Mouse (Mus musculus) retina, adult 2 months (tissue): ENCODE data around the gene Pla2g2e.
A peak's percentile ranks its signal among the peaks of the same experiment; 100 is the strongest.
"Not testable (repeated sequence)": the region's sequence is repeated elsewhere in the genome, so short reads cannot be mapped to it uniquely, and the experiment has no call there.

Source experiments
- DNase-seq: peaks from one replicate; pipeline ENCODE4 v3.0.0-alpha.2; 2012; ENCODE audit warnings: low read depth, low spot score

The Pla2g2e gene

DNA sequence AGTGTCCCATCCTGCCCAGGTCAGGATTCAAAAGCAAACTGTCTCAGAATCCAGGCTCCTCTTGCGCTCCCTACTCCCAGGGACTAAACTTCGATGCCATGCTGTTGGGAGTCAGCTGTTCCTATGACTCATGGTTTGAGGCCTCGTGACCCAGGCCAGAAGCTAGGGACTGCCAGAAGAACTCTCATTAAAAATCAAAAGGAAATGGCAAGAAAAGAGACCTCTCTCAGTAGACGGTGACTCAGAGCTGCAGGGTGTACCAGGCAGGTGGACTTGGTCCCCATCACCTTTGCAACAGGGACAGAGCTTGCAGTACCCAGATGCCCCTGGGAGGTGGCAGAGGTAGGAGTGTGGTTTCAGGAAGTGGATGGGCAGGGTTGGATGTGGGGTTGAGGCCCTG is at the start of gene Pla2g2e:
TSS of gene Pla2g2e (plus strand) at position 212 of the 400 bp plus-strand sequence.
- no peak for DNase-seq

DNA sequence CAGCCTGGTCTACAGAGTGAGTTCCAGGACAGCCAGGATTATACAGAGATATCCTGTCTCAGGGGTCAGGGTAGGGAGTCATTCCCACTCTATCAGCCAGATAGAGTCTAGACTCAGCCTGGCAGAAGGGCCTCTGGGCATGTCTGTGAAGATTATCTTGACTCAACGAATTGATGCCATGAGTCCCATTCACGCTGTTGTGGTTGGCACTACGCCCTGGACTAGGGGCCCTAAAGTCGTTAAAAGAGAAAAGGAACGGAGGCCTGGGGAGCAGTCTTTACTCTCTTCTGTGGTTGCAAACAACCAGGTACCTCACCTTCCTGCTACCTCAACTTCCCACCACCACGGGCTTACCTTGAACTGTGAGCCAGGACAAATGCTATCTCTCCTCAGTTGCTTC is 37.9 kb upstream of the Pla2g2e start:
- DNase-seq = no peak

DNA sequence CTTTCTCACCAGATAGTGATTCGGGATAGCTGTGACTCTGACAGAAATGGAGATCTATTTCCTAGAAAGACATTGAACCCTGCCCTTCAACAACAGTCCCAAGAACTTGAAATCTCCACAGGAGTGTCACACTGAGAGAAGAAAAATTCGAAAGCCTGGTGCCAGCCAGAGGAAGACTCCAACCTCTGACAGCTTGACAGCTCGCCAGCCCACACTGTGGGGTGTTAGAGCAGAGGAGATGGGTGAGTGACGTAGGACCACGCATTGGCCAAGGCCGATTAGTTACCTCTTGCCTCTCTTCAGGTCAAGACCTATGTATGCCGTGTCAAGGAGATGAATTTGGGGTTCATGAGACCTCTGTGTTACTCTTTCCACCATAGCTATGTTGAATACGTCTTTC is 37.0 kb upstream of the Pla2g2e start:
- DNase-seq = no peak

DNA sequence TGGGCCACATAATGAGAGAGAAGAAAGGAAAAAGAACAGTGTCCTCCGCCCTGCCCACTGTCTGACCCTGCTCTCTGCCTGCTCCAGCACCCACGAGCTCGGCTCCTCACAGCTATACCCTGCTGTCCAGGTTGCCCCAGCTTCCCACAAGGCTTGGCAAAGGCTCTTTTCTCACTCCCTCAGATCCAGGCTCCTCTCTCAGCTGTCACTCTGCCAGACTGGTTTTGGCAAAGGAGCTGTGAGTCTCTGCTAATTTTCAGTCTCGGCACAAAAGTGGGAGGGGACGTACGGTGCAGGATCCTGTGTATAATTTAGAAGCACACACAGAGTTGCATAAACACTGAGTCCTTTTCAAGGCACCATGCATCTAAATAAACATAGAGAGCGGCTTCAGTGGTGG is 36.4 kb upstream of the Pla2g2e start:
- DNase-seq = no peak

DNA sequence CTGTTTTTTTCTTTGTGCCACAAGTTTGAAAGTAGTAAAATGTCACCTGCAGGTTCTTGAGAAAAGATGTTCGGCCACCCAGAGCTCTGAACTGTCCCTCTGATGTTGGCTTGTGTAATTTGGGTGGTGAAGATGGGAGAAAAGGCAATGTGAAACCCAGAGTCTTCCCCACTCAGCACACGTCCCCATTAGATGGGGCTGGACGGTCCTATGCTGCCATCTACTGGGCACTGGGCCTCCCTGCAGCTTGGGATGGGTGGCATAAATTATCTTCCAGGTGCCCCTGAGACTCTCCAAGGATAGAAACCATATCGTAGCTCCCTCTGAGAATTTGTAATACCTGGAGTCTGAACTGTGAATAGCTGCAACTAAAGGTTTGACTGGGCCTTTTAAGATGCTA is 26.3 kb upstream of the Pla2g2e start:
- DNase-seq = peak; percentile 56

DNA sequence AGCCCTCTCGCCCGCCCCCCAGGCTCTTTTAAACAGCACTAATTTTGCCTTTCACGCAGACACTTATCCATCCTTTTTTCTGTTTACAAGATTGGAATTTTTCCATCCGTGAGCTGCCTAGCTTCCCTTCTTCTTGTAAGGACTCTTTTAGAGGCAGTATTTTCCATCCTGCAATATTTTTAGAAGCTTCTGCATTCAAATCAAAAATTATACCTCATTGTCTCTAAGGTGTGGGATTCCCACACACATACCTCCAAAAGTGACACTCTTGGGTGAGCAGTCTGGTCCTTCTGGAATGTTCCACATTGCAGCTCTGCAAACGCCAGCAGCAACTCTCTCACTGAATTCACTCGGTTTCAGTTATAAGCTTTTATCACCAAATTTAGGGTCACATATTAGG is 24.8 kb upstream of the Pla2g2e start:
- DNase-seq = no peak

DNA sequence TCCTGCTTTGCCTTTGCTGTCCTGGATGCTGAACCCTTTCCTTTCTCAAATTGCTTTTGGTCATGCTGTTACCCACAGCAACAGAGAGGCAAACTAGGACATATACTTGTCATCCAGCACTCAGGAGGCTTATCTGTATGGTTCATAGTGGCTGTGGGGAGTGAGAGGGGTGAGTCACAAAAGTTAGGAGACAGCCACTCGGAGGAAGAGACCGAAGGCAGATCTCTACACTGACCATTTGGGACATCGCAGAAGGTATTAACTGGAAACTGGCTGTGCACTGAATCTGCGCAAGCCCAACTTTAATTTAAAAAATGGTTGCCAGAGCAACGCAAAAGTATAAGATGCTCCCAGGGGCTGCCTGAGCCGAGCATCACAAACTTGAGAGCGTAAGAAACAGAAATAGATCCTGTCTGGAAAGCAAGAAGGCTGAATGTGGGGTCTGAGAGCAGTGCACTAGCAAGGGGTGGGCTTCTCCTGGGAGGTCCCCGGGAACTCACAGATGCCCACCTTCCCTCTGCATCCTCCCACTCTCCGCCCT is 22.6 kb upstream of the Pla2g2e start:
- no peak for DNase-seq

DNA sequence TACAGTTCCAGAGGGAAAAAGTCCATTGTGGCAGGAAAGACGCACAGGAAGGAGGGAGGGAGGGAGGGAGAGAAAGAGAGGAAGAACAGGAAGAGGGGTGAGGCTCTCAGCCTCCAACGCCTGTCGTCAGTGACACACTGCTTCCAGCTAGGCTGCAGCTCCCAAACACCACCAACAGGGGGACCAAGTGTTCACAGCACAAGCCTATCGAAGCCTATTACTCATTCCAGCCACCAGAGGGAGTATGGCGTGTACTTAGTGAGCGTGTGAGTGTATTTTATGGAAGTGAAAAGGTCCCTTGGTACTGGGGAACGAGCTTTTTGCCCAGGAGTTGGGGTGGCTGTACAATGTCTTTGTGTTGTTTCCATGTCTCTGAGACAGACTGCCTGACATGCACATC is 21.3 kb upstream of the Pla2g2e start:
- DNase-seq = peak; percentile 75

DNA sequence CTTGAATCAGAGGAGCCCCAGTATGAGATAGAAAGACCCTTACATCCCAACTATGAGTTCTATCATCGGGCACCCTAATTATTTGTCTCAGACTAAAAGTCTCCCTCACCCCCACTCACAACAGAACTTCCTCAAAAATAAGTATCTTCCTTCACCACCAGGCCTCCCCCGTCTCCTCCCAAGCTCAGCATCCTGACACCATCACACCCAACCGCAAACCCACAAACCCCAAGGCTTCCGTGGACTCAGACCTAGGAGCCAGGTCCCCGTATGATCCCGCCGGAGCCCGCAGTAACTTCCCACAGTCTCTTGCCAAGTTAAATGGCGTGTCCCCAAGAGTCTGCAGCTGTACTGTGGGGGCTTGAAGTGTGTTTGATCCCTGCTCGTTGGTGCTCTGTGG is 20.2 kb upstream of the Pla2g2e start:
- no peak for DNase-seq

DNA sequence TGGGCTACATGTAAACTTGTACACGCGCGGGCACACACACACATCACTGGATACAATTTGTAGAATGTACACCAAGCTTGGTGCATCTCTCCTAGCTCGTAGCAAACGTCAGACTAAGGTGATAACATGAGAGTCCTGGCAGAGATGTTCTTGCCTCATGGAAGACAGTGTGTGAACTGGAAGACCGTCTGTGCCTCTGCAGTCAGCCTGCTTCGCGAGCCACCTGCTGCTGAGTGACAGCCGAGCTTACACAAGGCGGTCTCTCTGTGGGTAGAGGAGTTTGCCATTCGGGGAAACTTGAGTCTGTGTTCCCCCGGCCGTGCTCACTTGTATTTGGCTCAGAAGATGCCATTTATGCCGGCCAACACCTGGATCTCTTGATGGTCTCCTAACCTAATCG is 19.3 kb upstream of the Pla2g2e start:
- DNase-seq = no peak

DNA sequence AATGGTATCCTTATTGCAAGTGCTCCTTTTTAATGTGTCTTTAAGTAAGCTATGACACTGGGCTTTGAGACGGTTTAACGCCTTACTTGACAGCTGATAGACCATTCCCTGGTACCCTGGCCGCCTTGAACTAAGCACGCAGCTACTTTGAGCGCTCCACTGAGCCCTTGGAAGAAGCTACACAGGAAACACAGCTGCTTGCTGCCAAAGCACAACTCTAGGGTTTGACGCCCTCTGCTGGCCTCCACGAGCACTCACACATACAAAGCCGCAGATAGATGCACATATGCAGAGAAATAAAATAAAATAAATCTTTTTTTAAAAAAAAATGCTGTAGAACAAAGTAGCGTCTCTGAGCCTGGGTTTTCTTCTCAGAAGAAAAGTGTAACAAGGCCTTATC is 18.5 kb upstream of the Pla2g2e start:
- DNase-seq = peak; percentile 37

DNA sequence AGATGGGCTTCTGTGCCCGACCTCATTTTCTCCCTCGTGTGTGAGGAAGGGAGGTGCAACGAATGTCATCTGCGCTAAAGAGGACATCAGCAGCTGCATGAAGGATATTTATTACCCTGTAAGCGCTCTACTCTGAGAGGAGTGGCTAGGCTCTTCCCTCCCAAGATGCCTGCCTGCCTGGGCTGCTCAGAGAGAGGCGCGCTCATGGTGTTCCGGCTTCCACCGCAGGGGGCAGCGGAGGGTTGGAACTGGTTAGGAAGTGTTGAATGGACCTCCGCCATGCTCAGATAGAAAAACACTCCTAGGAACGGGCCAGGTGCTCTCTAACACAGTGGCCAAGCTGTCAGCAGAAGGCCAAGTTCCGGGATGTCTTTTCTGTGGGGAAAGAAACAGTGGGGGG is 18.0 kb upstream of the Pla2g2e start:
- peak; percentile 51 for DNase-seq

DNA sequence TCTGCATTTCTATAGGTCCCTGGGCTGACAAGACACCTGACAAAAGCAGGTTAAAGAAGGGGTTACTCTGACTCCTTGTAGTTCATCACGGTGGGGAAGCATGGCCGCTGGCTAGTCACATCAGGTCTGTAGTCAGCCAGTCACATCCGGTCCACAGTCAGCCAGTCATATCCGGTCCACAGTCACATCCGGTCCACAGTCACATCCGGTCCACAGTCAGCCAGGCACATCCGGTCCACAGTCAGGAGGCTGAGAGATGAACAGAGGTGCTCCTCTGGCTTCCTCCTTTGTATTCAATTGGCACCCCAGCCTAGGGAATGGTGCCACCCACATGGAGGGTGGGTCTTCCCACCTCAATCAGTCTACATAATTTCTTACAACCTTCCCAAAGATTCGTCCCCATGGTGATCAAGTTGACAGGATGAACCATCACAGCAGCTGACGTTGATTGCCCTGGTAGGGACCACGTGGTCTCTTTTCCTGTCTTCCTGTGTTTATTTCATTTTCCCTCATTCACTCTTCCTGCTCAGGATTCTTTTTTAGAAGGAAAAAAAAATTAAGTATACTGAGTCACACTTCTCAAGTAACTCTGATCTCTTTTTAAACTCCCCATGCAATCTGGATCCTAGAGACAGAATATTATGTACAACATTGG is 14.3 kb upstream of the Pla2g2e start, which contains the start of gene Pla2g5:
TSS of gene Pla2g5 (minus strand) at position 139 of the 655 bp plus-strand sequence.
- no peak for DNase-seq

DNA sequence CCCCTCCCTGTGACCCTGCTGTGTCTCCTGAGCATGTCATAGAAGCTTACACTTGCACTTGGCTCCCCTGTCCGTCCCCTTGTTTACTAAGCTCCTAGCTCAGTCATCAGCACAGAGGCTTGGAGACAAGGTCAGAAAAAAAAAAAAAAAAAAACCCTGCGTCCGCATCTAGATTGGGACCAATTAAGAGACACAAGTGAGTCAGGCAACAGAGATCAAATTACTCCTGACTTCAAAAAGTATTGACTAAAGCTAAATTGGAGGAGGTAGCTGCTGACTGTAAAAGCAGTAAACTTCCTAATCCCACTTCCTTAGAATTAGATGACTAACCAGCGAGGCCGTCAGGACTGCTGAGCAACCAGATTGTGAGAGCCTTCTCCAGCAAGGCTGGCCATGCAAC is 12.7 kb upstream of the Pla2g2e start:
- no peak for DNase-seq

DNA sequence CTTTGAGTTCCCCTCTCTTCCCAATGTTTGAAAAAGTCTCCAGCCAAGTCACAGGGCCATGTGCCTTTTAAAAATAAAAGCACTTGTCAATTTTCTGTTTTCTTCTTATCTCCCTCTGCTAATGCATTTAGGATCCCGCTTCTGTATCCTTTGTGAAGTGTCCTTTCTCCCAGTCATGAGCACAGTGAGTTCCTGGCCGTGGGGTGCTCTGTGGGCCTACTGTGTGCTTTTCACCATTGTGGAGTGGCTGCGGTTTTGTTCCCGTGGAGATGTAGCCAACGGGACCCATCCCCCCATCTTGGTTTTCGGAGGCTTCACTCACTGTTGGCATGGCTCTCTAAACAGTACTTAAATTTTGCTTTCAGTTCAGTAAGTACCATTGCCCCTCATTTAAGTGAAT is 11.8 kb upstream of the Pla2g2e start:
- DNase-seq = no peak

DNA sequence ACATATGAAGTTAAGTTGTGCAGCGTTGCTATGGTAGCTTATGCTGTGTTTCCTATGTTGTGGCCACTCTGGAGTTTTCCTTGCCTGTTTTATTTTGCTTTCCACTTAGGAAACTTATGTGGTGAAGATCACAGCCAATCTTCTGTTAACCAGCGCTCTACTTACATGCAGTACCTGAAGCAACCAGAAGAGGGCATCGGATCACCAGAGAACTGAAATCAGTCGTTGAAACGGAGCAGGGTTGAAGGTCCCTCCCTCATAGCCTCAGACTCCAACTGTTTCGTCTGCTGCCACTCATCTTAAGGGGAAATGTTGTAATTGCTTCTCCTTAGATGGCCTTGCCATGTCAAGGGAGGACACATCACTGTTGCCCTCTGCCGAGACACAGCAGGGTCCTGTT is 11.3 kb upstream of the Pla2g2e start:
- peak; percentile 29 for DNase-seq

DNA sequence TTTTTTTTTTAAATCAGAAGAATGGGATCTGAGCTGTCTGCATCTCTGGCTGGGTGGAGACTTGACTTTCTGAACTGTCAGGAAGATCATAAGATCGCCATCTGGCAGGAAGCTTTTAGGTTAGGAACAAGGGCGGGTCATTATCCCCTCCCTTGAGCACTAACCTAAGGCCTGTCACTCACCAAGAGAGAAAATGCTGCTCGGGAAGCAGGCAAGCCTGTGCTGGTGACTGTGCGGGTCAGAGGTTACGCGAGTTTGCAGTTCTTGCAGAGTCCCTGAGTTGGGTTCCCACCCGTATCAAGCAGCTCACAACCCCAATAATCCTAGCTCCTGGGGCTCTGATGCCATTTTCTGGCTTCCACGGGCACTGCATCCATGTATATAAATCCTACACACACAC is 9.1 kb upstream of the Pla2g2e start:
- no peak for DNase-seq

DNA sequence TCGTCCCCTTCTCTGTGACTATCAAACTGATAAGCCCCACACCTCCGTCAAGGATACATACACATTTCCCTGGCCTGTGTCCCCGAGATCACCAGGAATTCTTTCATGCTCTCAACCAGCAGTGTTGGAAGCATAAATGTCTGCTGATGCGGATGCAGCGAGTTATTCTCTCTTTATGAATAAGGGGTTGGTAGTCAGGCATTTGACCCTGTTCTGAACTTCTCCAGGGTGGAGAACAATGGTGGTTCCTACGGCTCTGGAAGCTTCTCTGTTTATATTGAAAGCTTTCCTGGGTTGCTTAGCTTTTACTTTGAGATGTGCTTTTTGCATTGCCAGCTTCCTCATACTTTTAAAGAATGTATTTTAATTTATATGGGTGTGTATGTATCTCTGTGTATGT is 3.9 kb upstream of the Pla2g2e start, which contains the start of gene Gm13030:
TSS of gene Gm13030 (minus strand) at position 101 of the 400 bp plus-strand sequence.
- no peak for DNase-seq

DNA sequence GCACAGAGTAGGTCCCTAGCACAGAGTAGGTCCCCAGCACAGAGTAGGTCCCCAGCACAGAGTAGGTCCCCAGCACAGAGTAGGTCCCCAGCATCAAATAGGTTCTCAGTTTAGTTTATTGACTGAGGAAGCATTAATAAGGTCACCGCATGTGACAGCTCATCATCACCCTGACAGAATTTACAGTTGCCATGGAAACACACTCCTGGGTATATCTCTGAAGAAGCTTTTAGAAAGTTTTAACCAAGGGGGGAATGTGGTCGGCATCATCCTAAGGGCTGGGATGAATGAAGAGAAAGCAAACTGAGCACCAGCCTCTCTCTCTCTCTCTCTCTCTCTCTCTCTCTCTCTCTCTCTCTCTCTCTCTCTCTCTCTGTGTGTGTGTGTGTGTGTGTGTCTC is 2.5 kb upstream of the Pla2g2e start:
- DNase-seq = not testable (repeated sequence)

DNA sequence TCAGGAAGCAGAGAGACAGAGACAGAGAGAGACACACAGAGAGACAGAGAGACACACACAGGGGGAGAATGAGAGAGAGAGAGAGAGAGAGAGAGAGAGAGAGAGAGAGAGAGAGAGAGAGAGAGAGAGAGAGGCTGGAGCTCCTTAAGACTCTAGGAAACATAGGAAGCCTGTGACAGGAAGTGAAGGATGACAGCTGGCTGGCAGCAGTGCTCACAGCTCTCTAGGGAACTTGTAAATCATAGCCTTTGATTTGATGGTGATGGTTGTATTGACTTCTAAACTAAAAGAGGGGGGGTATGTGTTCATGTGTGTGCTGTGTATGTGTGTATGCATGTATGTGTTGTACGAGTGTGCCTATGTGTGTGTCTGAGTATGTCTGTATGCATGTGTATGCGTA is 1.8 kb upstream of the Pla2g2e start:
- no peak for DNase-seq

DNA sequence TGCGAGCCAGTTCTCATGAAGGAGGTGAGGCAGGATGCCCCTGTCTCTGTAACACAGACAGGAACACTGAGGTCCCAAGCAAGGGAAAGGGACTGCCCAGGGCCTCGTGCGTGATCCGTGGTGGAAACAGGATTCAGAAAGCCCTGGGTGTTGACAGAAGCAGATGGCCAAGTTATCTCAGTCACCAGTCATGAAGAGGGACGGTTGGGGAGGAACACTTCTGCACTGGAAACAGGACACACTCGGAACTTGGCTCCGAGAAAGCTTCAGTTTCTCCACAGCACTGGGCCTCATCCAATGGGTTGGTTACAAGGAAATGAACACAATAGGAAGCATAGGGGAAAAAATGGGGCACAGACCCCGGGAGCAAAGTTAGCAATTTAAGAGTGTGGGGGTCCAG is 1.0 kb downstream of the Pla2g2e start:
- no peak for DNase-seq

DNA sequence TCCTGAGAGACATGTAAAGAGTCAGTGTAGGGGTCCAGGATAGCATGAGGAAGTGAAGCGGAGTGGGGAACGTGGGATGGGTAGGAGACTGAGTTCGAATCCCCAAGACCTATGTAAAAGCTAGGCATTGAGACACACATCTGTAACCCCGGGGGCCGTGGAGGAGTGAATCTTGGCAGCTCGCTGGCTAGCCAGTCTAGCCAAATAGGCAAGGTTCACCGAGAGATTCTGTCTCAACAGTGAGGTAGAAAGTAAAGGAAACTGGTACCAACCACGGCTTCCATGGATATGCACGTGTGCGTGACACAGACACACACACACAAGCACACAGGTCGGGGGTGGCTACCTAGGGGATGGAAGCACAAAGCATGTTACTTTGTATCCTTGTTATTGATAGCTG is 2.1 kb downstream of the Pla2g2e start:
- DNase-seq = no peak

DNA sequence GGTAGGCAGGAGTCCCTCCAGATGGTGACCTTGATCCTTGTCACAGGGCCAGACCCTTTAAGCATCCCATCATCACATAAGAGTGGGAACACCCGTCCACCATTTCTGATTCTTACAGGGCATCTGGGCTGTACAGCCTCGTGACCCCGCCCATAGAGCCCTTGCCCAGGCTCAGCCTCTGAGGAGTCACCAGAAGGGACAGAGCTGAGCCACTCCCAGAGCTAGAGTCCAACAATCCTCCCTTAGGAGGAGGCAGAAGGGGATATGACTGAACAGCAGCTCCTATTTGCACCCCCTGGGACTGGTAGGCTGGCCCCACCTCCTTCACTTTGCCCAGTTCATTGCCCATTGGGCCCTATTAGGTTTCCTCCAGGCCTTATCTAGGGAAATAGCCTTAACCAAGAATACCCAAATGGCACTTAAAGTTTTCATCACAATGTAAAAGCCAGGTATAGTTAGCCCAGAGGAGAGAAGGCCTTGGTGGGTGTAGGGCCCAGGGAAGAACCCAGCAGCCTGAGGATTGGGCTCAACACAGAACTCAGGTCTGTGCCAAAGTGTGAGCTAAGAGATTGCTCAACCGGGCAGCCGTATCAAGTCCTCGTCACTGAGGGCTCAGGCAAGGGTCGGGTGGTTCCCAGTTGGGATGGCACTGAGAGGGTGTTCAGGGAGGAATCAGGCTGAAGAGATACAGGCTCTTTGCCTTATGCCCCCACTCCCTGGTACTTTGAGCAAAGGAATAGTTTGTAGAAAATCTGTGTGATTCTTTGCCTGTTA is 3.3 kb downstream of the Pla2g2e start:
- DNase-seq = no peak
